ENCODE assay signal across 8 mouse cellular contexts in genomic region chr4:116993672-116994621, GRCm38 (mm10). TPM values are rescaled to one million over a fixed set of nuclear protein-coding genes. Genes with fewer than 3 reads are reported as not detected.
DNase-seq lines count a peak whose midpoint lies in the region; ATAC-seq lines count a peak whose summit lies in the region.

Urod (minus strand) TSS chr4:116994413.

- peaks cover 60% of the 10 kb centered on the region for H3K36me3 ChIP-seq in megakaryocyte, embryonic 14.5 days (replicated peaks; ENCODE audit: low read length)

- H3K27me3 ChIP-seq in megakaryocyte, embryonic 14.5 days (replicated peaks): no peaks in the 10 kb centered on the region

- DNase-seq in ZHBTc4 (ENCODE audit: low read depth, low spot score): peak; percentile 97
- peak; percentile 93 to 94 for DNase-seq in gastrocnemius, adult 8-10 months (ENCODE audit: low spot score in 2 of 2)
- peak; percentile 82 for DNase-seq in hindlimb bud, embryonic 11.5 days (ENCODE audit: extremely low spot score, low read depth, low spot score)
- peak; percentile 83 to 93 for DNase-seq in left cerebral cortex, adult 8-10 months (ENCODE audit: low spot score in 2 of 2)
- DNase-seq in right cerebral cortex, postnatal 10 days (ENCODE audit: low spot score in 2 of 2): peak; percentile 97
- DNase-seq in urinary bladder, postnatal 25 days (ENCODE audit: low spot score): peak; percentile 88

- H3K4me1 ChIP-seq in megakaryocyte, embryonic 14.5 days: peaks cover 47% of the 10 kb centered on the region

- ATAC-seq in common myeloid progenitor, adult 5-6 weeks (replicated peaks; ENCODE audit: low read depth, poor library complexity, severe bottlenecking): peak; percentile 81

- peak within 1 kb of the TSS; percentile 97 for H3K4me3 ChIP-seq in megakaryocyte, embryonic 14.5 days (replicated peaks)

- no peaks in the 10 kb centered on the region for H3K9me3 ChIP-seq in megakaryocyte, embryonic 14.5 days

RNA-seq across cellular contexts. Expression of gene Urod, which starts in this region (rescaled TPM):
- 69.2 and 87.5 TPM in 2 replicates for total RNA-seq in common myeloid progenitor, adult 5-6 weeks (2017)
- 10 to 100 TPM; 63.0 to 69.1 (median 65.4) TPM for total RNA-seq in gastrocnemius, adult 8-10 months (2022)
- 10 to 100 TPM; 62.5 to 75.0 (median 67.2) TPM for total RNA-seq in left cerebral cortex, adult 8-10 months (2022)
- 18.0 and 36.2 TPM in 2 replicates for polyA plus RNA-seq in megakaryocyte, embryonic 14.5 days (2012; ENCODE audit: insufficient read depth, low replicate concordance)

Comparison
In these comparisons a context has a peak if more than half of its experiments do, and no peak if none do; other contexts are left out.
1. Peak in every context shown above with its lines: DNase-seq, ATAC-seq and H3K4me3 ChIP-seq.